ENCODE assay signal across 15 mouse cellular contexts in the genomic region with DNA sequence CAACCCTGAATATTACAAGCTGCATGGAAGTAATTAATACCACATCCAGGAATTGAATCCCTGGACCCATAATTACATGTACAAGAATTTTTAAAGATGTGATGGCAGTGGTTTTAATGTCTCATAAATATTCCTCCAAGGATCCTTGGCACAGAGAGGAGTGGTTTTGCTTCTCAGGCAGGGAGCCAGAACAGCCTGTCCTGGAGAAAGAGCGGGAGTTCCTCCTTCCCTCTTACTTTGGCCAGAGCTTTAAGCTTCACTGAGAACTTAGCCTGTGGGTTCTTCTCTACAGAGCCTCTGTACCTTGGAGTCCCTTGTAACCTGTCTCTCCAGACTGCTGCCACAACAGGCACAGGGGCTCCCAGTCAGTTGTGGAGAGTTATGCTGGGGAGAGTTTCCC.
DNase-seq lines count a peak whose midpoint lies in the region; ATAC-seq lines count a peak whose summit lies in the region.
"Had no signal": no experiment of that assay in that cellular context is flagged by ENCODE, and none has a peak within 500 bp of the region (broad histone marks: within the 10 kb centered on the region; RNA-seq: fewer than 3 reads in every experiment).

No protein-coding gene starts in this region.

- peaks cover 23% of the 10 kb centered on the region; the same call in 1 of the 2 replicates for H3K27me3 ChIP-seq in forebrain, embryonic 10.5 days (ENCODE audit: poor library complexity, severe bottlenecking)
- H3K27me3 ChIP-seq in forebrain, embryonic 14.5 days (replicated peaks; ENCODE audit: control insufficient read depth, insufficient read depth, low read length) = no peaks in the 10 kb centered on the region
- H3K27me3 ChIP-seq in kidney, embryonic 14.5 days (ENCODE audit: control insufficient read depth, insufficient read depth, low read length) = no peaks in the 10 kb centered on the region
- no peaks in the 10 kb centered on the region for H3K27me3 ChIP-seq in limb, embryonic 15.5 days
- H3K27me3 ChIP-seq in midbrain, embryonic 15.5 days (replicated peaks) = no peaks in the 10 kb centered on the region
- H3K27me3 ChIP-seq: hindbrain, embryonic 15.5 days had no signal

- H3K4me2 ChIP-seq in forebrain, embryonic 14.5 days (ENCODE audit: low read length) = no peak overlapping the region
- H3K4me2 ChIP-seq in kidney, embryonic 14.5 days (replicated peaks; ENCODE audit: low read depth, low read length) = no peak overlapping the region
- no peak overlapping the region for H3K4me2 ChIP-seq in limb, embryonic 15.5 days
- no peak overlapping the region for H3K4me2 ChIP-seq in midbrain, embryonic 15.5 days
- H3K4me2 ChIP-seq: hindbrain, embryonic 15.5 days; midbrain, embryonic 11.5 days had no signal

- H3K4me3 ChIP-seq in forebrain, embryonic 10.5 days = no peak overlapping the region
- H3K4me3 ChIP-seq in forebrain, embryonic 14.5 days (ENCODE audit: low read depth, low read length) = no peak overlapping the region
- no peak overlapping the region for H3K4me3 ChIP-seq in kidney, embryonic 14.5 days (ENCODE audit: low read length)
- H3K4me3 ChIP-seq in limb, embryonic 15.5 days = no peak overlapping the region
- H3K4me3 ChIP-seq in midbrain, embryonic 15.5 days = no peak overlapping the region
- H3K4me3 ChIP-seq: hindbrain, embryonic 15.5 days had no signal

- 0 out of 2 replicates have a peak overlapping the region, but pooled peaks have one; percentile 44 for H3K27ac ChIP-seq in forebrain, embryonic 10.5 days
- no peak overlapping the region for H3K27ac ChIP-seq in forebrain, embryonic 14.5 days (ENCODE audit: low read depth, low read length)
- no peak overlapping the region for H3K27ac ChIP-seq in kidney, embryonic 14.5 days (ENCODE audit: low read depth, low read length)
- H3K27ac ChIP-seq in limb, embryonic 15.5 days = peak overlapping the region; percentile 54; the same call in 1 of the 2 replicates
- no peak overlapping the region for H3K27ac ChIP-seq in midbrain, embryonic 15.5 days
- H3K27ac ChIP-seq: hindbrain, embryonic 15.5 days had no signal

- DNase-seq in forebrain, embryonic 10.5 days (ENCODE audit: extremely low spot score, low spot score) = no peak
- DNase-seq in forebrain, embryonic 14.5 days (ENCODE audit: low spot score) = no peak
- DNase-seq in kidney, adult 9 months = peak; percentile 9
- peak; percentile 9 for DNase-seq in 3134 (ENCODE audit: extremely low read depth, insufficient read length, low spot score)
- DNase-seq: cerebellum, postnatal 25 days; heart, adult 18-20 months; kidney, postnatal 14 days; left cerebral cortex, postnatal 4 days; thymus, postnatal 36 days had no signal

- no peaks in the 10 kb centered on the region for H3K9me3 ChIP-seq in forebrain, embryonic 10.5 days
- no peaks in the 10 kb centered on the region for H3K9me3 ChIP-seq in forebrain, embryonic 14.5 days (replicated peaks; ENCODE audit: control insufficient read depth, low read length)
- no peaks in the 10 kb centered on the region for H3K9me3 ChIP-seq in kidney, embryonic 14.5 days (ENCODE audit: control insufficient read depth, low read length)
- no peaks in the 10 kb centered on the region for H3K9me3 ChIP-seq in limb, embryonic 15.5 days
- no peaks in the 10 kb centered on the region for H3K9me3 ChIP-seq in midbrain, embryonic 15.5 days
- H3K9me3 ChIP-seq: hindbrain, embryonic 15.5 days had no signal

- H3K9ac ChIP-seq in forebrain, embryonic 14.5 days (ENCODE audit: low read length) = no peak overlapping the region
- H3K9ac ChIP-seq in kidney, embryonic 14.5 days (ENCODE audit: low read depth, low read length) = no peak overlapping the region
- no peak overlapping the region for H3K9ac ChIP-seq in limb, embryonic 15.5 days
- no peak overlapping the region for H3K9ac ChIP-seq in midbrain, embryonic 15.5 days
- H3K9ac ChIP-seq: hindbrain, embryonic 15.5 days had no signal

- 91% methylated on average over 1 of the region's 1 CpGs for WGBS in forebrain, embryonic 10.5 days
- 46% methylated on average over 1 of the region's 1 CpGs for WGBS in forebrain, embryonic 14.5 days
- WGBS in kidney, embryonic 14.5 days = 71% methylated on average over 1 of the region's 1 CpGs
- WGBS in limb, embryonic 15.5 days = 14% methylated on average over 1 of the region's 1 CpGs
- 67% methylated on average over 1 of the region's 1 CpGs for WGBS in midbrain, embryonic 15.5 days

- no peak for ATAC-seq in forebrain, embryonic 14.5 days
- ATAC-seq in kidney, embryonic 14.5 days (ENCODE audit: low FRiP score, low TSS enrichment) = no peak
- no peak for ATAC-seq in limb, embryonic 15.5 days (ENCODE audit: insufficient number of reproducible peaks, low FRiP score, low TSS enrichment, low read depth)
- ATAC-seq in erythroid progenitor cell, adult 5-6 weeks (replicated peaks; ENCODE audit: low FRiP score, poor library complexity, severe bottlenecking) = no peak
- ATAC-seq in midbrain, embryonic 15.5 days (replicated peaks) = no peak

- no peaks in the 10 kb centered on the region for H3K36me3 ChIP-seq in forebrain, embryonic 10.5 days (replicated peaks)
- no peaks in the 10 kb centered on the region for H3K36me3 ChIP-seq in forebrain, embryonic 14.5 days (ENCODE audit: control insufficient read depth, insufficient read depth, low read length)
- no peaks in the 10 kb centered on the region for H3K36me3 ChIP-seq in kidney, embryonic 14.5 days (ENCODE audit: control insufficient read depth, insufficient read depth, low read length)
- no peaks in the 10 kb centered on the region for H3K36me3 ChIP-seq in limb, embryonic 15.5 days
- no peaks in the 10 kb centered on the region for H3K36me3 ChIP-seq in midbrain, embryonic 15.5 days (replicated peaks)
- H3K36me3 ChIP-seq: hindbrain, embryonic 15.5 days had no signal

- peaks cover 30% of the 10 kb centered on the region for H3K4me1 ChIP-seq in forebrain, embryonic 10.5 days
- peaks cover 28% of the 10 kb centered on the region for H3K4me1 ChIP-seq in forebrain, embryonic 14.5 days (ENCODE audit: control insufficient read depth, insufficient read depth, low read length)
- H3K4me1 ChIP-seq in kidney, embryonic 14.5 days (ENCODE audit: control insufficient read depth, insufficient read depth, low read length) = no peaks in the 10 kb centered on the region
- H3K4me1 ChIP-seq in limb, embryonic 15.5 days = peaks cover 13% of the 10 kb centered on the region
- H3K4me1 ChIP-seq in midbrain, embryonic 15.5 days = no peaks in the 10 kb centered on the region

Comparison
In these comparisons a context has a peak if more than half of its experiments do, and no peak if none do; other contexts are left out.
1. H3K27ac ChIP-seq: peak in forebrain, embryonic 10.5 days (single experiment) and limb, embryonic 15.5 days (single experiment); none in forebrain, embryonic 14.5 days (single experiment), kidney, embryonic 14.5 days (single experiment) and midbrain, embryonic 15.5 days (single experiment).
2. DNase-seq: peak in kidney, adult 9 months (single experiment) and 3134 (single experiment); none in forebrain, embryonic 10.5 days (single experiment) and forebrain, embryonic 14.5 days (single experiment).